Mouse (Mus musculus): ENCODE results near the gene Slc17a9. TPM values are rescaled to one million over a fixed set of nuclear protein-coding genes. Genes with fewer than 3 reads are reported as not detected.

Slc17a9 gene
- total RNA-seq, 2 experiments from 2014 or later, result 0.38 TPM; not detected in 1

DNA sequence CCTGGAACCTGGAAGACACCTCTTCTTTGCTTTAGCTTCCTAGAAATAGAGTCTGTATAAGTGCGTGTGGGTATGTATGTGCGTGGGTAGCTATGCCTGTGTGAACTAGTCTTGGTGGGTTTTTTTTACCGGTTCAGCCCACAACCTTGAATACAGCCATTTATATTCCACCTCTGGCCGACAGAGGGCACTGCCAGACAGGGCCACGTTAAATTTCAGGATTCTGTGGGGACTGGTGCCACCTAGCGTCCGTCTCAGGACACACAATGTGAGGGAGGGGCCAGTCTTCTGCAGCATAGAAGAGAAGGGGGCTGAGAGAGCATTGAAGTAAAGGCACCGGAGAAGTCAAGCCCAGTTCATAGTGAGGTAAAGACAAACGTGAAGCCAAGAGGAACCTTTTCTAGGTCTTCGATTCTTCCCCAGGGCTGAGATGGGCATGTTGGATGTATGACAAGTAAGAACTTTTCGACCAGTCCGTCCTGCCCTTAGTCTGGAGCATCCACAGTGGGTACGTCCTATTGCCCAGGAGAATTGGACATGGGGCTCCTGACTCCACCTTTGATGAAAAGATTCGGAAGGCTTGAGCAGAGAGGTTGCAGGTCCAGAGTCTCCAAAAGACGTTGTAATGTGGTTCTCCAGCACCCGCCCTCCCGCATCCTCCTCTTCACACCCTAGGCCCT is 20.3 kb downstream of the Slc17a9 start:
- intact Hi-C loops (cut with DNase I), result loop anchor here (1.0 to 5.0 kb wide), 6 partner anchors 33 to 273 kb away; no protein-coding TSS in a partner anchor
- DNase-seq, result peak; percentile 86 to 90

DNA sequence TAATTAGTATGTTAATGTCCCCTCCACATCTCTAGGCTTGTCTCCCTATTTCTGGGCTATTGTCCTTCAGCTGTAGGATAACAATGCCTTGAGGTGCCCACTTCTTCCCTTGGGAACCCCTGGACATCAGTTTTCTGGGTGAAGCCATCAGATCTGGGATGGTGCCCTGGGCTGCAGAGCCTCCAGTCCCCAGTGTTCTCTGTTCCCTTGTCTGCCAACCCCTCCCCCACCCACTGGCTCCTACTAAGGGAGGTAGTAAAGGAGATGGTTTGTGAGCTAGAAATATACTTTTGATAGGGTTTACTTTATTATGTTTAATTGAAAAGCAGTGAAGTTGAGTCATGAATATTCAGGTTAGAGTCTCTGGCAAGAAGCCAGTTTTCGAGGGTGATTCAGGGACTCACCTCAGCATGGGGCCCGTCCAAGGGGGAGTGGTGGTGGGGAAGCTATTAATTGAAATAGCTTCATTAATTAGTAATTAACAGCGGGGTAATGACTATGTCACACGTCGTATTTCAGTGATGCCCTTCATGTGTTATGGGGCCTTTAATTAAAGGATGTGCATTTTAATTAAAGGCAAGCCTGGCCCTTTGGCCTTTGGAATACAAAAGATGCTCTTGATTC is 21.6 kb downstream of the Slc17a9 start:
- no peak for DNase-seq
- intact Hi-C loops (cut with DNase I), result loop anchor here (5.0 kb wide), 2 partner anchors 179 to 274 kb away; no protein-coding TSS in a partner anchor

DNA sequence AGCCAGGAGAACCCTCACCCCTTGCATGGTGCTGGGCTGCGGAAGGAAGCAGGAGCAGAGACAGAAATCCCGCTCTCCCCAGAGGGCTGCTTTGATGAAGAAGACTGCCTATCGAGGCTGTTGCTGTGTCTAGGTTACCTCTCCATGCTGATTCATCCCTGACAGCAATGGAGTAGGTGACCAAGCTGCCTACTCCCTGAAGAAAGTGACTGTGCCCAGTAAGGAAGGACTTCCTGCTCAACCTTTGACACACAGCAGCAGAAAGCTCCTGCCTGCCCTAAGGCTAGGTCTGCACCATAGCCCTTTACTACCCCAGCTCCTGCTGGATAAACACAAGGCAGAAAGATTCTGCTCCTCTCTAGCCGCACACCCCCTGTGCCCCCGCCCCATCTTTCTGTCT is 23.8 kb downstream of the Slc17a9 start:
- no peak for DNase-seq
- intact Hi-C loops (cut with DNase I), result loop anchor here (5.0 kb wide), 2 partner anchors 182 to 277 kb away; no protein-coding TSS in a partner anchor

GRCm38 (mm10) chr2:180754976-180755688 is 30.1 kb downstream of the Slc17a9 start:
- intact Hi-C loops (cut with DNase I), result no loop called here
- no peak for DNase-seq

DNA sequence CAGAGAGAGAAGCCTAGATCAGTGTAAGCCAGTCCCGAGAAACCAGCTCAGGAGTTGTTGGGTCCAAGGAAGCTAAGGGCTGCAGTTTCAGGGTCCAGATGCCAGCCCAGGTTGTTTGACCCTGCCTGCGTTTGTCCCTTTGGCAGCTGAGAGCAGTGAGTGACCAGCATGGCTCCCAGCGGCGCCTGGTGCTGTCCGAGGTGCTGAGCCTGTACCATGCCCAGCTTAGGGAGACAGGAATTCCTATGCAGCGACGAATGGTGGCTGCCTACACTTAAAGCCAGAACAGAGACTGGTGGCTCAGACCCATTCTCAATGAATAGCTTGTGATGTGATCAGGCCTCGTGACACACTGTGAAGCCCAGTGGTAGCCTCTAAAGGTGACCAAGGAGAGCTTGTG is 30.8 kb downstream of the Slc17a9 start:
- intact Hi-C loops (cut with DNase I), result no loop called here
- peak; percentile 39 to 56 for DNase-seq

- intact Hi-C loops (cut with DNase I), result no loop called here
- no peak for DNase-seq
Observed at GRCm38 (mm10) chr2:180756786-180757185, 31.7 kb downstream of the Slc17a9 start.

- intact Hi-C loops (cut with DNase I), result no loop called here
Observed at GRCm38 (mm10) chr2:180758513-180759263, 33.6 kb downstream of the Slc17a9 start.

GRCm38 (mm10) chr2:180764986-180765385 is 39.9 kb downstream of the Slc17a9 start:
- no peak for DNase-seq
- intact Hi-C loops (cut with DNase I), result no loop called here

More at GRCm38 (mm10) chr2:180758513-180759263, 33.6 kb downstream of the Slc17a9 start:
- no peak for DNase-seq

GRCm38 (mm10) chr2:180765713-180766112 is 40.6 kb downstream of the Slc17a9 start:
- intact Hi-C loops (cut with DNase I), result no loop called here
- no peak for DNase-seq

- intact Hi-C loops (cut with DNase I), result loop anchor here (5.0 kb wide), 3 partner anchors 193 to 303 kb away; partner anchors contain the start of gene Mrgbp
- no peak for DNase-seq
Observed at GRCm38 (mm10) chr2:180775223-180775622, 50.2 kb downstream of the Slc17a9 start.

- intact Hi-C loops (cut with DNase I), result loop anchor here (5.0 kb wide), 3 partner anchors 193 to 303 kb away; partner anchors contain the start of gene Mrgbp
- no peak for DNase-seq
Observed at GRCm38 (mm10) chr2:180775641-180776040, 50.6 kb downstream of the Slc17a9 start.

DNA sequence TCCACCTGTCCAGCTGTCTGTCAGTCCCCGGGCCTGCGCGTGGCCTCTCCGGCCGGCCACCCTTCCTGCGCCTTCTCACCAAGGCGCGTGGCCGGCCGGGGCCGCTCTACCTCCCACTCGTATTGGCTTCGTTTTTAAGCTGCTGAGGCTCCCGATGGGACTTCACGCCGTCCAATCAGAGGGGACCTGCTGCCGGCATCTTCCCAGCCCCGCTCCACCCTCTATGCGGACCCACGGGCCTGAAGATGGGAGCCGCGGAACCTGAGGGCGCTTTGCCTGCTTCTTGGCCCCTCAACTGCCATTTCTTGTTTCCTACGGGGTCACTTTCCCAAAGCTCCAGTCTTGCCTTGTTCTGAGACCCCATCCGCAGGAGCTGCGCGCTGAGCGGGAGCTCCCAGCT is 51.7 kb downstream of the Slc17a9 start, which contains the start of gene Bhlhe23:
Bhlhe23 (minus strand) TSS at position 108 of the 400 bp plus-strand sequence.
- DNase-seq, result no peak
- intact Hi-C loops (cut with DNase I), result loop anchor here (5.0 kb wide), 3 partner anchors 194 to 304 kb away; partner anchors contain the start of gene Mrgbp

DNA sequence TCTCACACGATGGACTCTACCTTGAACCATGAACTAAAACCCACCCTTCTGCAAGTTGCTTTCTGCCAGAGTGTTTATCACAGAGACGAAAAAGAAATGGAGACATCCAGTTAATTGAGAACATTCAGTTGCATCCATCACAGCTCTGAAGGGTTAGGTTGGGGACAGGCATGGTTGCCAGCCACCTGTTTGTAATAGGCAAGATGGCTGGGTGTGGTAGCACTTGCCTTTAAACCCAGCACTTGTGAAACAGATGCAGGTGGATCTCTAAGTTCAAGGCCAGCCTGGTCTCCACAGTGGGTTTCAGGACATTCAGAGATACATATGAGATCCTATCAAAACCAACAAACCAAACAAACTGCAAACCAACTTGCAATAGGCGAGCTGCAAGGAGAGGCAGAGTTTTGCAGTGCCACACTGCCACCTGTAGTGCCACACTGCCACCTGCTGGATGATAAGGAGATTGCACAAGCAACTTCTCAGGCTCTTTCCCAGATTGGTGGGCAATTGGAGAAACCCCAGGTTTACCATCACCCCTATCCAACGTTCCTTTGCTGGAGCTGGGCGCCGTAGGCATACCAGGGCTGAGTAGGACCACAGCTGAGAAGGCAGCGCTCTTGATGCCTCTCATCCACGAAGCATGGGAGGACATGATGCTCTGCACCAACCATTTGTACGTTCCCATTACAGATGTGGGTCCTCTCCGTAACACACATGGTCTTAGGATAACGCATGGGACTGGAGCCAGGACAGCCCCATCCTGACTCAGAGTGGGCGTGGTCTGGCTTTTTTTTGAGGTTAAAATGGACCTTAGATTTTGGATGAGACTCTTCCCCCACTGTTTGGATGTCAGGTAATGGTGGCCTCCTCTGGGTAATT is 54.4 kb downstream of the Slc17a9 start:
- peak; percentile 51 to 62 for DNase-seq
- intact Hi-C loops (cut with DNase I), result loop anchor here (2.0 to 5.0 kb wide), 4 partner anchors 35 to 307 kb away; partner anchors contain the start of gene Mrgbp

- intact Hi-C loops (cut with DNase I), result no loop called here
- no peak for DNase-seq
Observed at GRCm38 (mm10) chr2:180780282-180780681, 55.2 kb downstream of the Slc17a9 start.

DNA sequence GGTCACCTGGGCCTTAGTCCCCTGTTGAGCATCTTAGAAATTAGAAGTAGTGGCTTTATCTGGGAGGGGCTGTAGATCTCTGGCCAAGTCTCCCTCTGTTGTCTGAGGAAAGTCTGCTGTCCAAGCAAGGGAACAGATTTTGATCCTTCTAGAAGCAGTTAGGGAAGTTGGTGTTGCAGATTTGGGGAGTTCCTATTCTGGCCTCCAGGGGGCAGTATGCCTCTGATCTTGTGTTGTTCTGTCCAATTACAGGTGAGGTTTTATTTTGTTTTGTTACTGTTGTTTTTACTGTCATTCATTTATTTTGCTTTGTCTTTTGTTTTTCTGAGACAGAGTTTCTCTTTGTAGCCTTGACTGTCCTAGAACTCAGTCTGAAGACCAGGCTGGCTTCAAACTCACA is 61.7 kb downstream of the Slc17a9 start:
- DNase-seq, result peak; percentile 20 to 50
- intact Hi-C loops (cut with DNase I), result no loop called here

GRCm38 (mm10) chr2:180787566-180788232 is 62.6 kb downstream of the Slc17a9 start:
- intact Hi-C loops (cut with DNase I), result no loop called here
- no peak for DNase-seq

GRCm38 (mm10) chr2:180788386-180788785 is 63.3 kb downstream of the Slc17a9 start:
- DNase-seq, result peak; percentile 47 to 54
- intact Hi-C loops (cut with DNase I), result no loop called here

DNA sequence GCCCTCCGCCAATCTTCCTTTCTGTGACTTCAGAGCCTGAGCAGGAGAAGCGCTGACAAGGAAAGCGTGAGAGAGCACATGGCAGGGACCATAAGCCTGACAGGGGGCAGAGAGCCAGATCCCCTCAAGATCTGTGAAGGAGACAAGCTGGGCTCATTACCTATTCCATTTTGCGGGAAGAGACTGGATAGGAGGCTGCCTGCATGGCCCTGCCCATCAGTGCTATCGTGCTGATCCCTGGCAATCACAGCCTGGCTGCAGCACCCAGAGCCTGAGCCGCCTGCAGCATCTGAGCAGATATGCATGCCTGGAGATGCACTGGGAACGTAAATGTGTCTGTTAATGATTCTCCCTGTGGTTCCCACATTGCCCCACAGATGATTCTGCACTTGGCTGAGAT is 63.8 kb downstream of the Slc17a9 start:
- DNase-seq, result no peak
- intact Hi-C loops (cut with DNase I), result no loop called here

DNA sequence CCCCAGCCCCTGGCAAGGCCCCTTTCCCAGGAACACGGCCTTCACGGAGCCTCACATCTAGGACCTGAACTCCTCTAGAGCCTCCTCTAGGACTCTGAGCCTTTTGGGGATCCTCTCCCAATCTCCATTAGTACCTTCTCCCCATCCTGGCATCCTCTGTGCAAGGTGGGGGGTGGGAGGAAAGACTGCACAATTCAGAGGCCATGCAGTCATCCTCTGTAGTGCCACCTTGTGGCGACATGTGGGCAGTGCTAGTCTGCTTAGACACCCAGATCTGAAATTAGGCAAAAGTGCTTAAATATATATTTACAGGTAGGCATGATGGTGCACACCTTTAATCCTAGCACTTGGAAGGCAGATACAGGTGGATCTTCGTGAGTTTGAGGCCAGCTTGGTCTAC is 66.6 kb downstream of the Slc17a9 start:
- peak; percentile 18 to 39 for DNase-seq
- intact Hi-C loops (cut with DNase I), result no loop called here

Measured in heart, postnatal 36 days (tissue).